Mouse (Mus musculus) stomach, postnatal 0 days (tissue): ENCODE measurements around the gene Rgmb. TPM values are rescaled to one million over a fixed set of nuclear protein-coding genes. Genes with fewer than 3 reads are reported as not detected.

ENCODE experiments used
- ATAC-seq: fragments of 200-750 bp; cut with Nextera tagmentation; 2 replicates; pipeline ENCODE4 v1.8.0; 2017; ENCODE audit not compliant: low FRiP score, low TSS enrichment
- DNase-seq: peaks from one replicate; pipeline ENCODE4 v3.0.0-alpha.2; 2016; ENCODE audit warnings: low spot score
- H3K27ac ChIP-seq: fragments of 300-500 bp; sonication (generic); replicated peaks from 2 replicates; pipeline ENCODE4 v1.5.1; 2014; ENCODE audit warnings: mild to moderate bottlenecking, control low read depth
- H3K27me3 ChIP-seq: fragments of 300-500 bp; sonication (generic); 2 replicates; pipeline ENCODE4 v1.6.1; 2014; ENCODE audit warnings: low read length; ENCODE audit not compliant: control insufficient read depth, insufficient read depth
- H3K36me3 ChIP-seq: fragments of 300-500 bp; sonication (generic); 2 replicates; pipeline ENCODE4 v1.6.1; 2014; ENCODE audit warnings: low read length, mixed read lengths; ENCODE audit not compliant: control insufficient read depth, insufficient read depth
- H3K4me1 ChIP-seq: fragments of 300-500 bp; sonication (generic); replicated peaks from 2 replicates; pipeline ENCODE4 v1.6.1; 2014; ENCODE audit warnings: antibody characterized with exemption; ENCODE audit not compliant: control insufficient read depth, insufficient read depth
- H3K4me2 ChIP-seq: fragments of 300-500 bp; sonication (generic); replicated peaks from 2 replicates; pipeline ENCODE4 v1.6.1; 2014; ENCODE audit warnings: low read depth, mild to moderate bottlenecking, control low read depth, moderate library complexity
- H3K4me3 ChIP-seq: fragments of 300-500 bp; sonication (generic); 2 replicates; pipeline ENCODE4 v1.5.1; 2014; ENCODE audit warnings: low read depth, low read length, control low read depth
- H3K9ac ChIP-seq: fragments of 300-500 bp; sonication (generic); 2 replicates; pipeline ENCODE4 v1.6.1; 2014; ENCODE audit warnings: mild to moderate bottlenecking, low read length, control low read depth, mixed read lengths
- H3K9me3 ChIP-seq: fragments of 300-500 bp; sonication (generic); 2 replicates; pipeline ENCODE4 v1.6.1; 2016; ENCODE audit warnings: low read length; ENCODE audit not compliant: control insufficient read depth
- CTCF ChIP-seq: IDR thresholded peaks from 2 replicates; pipeline ENCODE4 v1.5.1; 2016; ENCODE audit warnings: antibody characterized with exemption, low read depth, mild to moderate bottlenecking, moderate library complexity
- EP300 ChIP-seq: optimal IDR thresholded peaks from 2 replicates; pipeline ENCODE3; 2016; ENCODE audit warnings: antibody characterized with exemption
- WGBS: fragments of 180-500 bp; shearing (Covaris S2); extraction: QIAGEN DNeasy Blood & Tissue Kit; methylation state at CpG from one replicate; pipeline ENCODE4 v1.1.7; 2014; 5-methylcytosine and 5-hydroxymethylcytosine counted together
- polyA plus RNA-seq: library from polyadenylated mRNA; unstranded; fragments of >200 nt; fragmentation: Nextera tagmentation; extraction: Ambion mirVana; gene quantifications from 2 replicates; pipeline ENCODE4 v1.2.1, GENCODE M21; 2015

Rgmb gene
- polyA plus RNA-seq, 1 experiment from 2014 or later: 33.0 TPM

DNA sequence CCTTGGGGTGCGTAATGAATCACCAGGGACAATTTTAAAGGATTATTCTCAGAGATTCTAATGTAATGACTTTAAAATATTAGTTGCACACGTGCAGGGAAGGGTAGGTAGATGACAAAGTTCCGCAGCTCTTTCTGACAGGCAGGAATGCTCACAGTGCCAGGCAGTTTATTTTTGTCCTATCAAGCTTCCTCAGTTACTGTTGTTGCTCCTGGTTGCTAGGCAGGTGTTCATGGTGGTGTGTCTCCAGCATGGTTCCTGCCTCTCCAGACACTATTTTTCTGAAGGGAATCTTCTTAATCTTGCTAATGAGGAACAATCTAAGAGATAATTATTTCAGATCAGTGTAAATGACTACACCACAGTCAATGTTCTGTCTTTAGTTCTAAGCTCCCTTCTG lies 19.7 kb upstream of the Rgmb start:
- H3K4me3 ChIP-seq: no peak overlapping the region
- no peaks in the 10 kb centered on the region for H3K36me3 ChIP-seq
- H3K9ac ChIP-seq: no peak overlapping the region
- TF ChIP-seq EP300 (no peak), CTCF (no peak)
- DNase-seq: no peak
- H3K4me1 ChIP-seq: no peaks in the 10 kb centered on the region
- WGBS: 61% methylated on average over 3 of the region's 3 CpGs
- no peaks in the 10 kb centered on the region for H3K27me3 ChIP-seq
- no peak overlapping the region for H3K27ac ChIP-seq
- H3K9me3 ChIP-seq: no peaks in the 10 kb centered on the region
- H3K4me2 ChIP-seq: no peak overlapping the region
- ATAC-seq: no peak

GRCm38 (mm10) chr17:15841425-15841824 lies 10.6 kb upstream of the Rgmb start:
- no peak overlapping the region for H3K9ac ChIP-seq
- 84% methylated on average over 2 of the region's 2 CpGs for WGBS
- H3K9me3 ChIP-seq: no peaks in the 10 kb centered on the region
- ATAC-seq (no peak), DNase-seq (no peak)
- H3K36me3 ChIP-seq: no peaks in the 10 kb centered on the region
- H3K4me2 ChIP-seq: no peak overlapping the region
- TF ChIP-seq CTCF: no peak
- TF ChIP-seq EP300: no peak
- no peaks in the 10 kb centered on the region for H3K27me3 ChIP-seq
- H3K27ac ChIP-seq: no peak overlapping the region
- no peak overlapping the region for H3K4me3 ChIP-seq
- H3K4me1 ChIP-seq: no peaks in the 10 kb centered on the region

GRCm38 (mm10) chr17:15832398-15832797 lies 1.6 kb upstream of the Rgmb start:
- ATAC-seq (no peak), DNase-seq (no peak)
- no peak overlapping the region for H3K9ac ChIP-seq
- 30% methylated on average over 5 of the region's 5 CpGs for WGBS
- no peaks in the 10 kb centered on the region for H3K9me3 ChIP-seq
- H3K4me2 ChIP-seq: no peak overlapping the region
- no peaks in the 10 kb centered on the region for H3K36me3 ChIP-seq
- no peak overlapping the region for H3K27ac ChIP-seq
- no peaks in the 10 kb centered on the region for H3K27me3 ChIP-seq
- no peak overlapping the region for H3K4me3 ChIP-seq
- TF ChIP-seq EP300 (no peak), CTCF (no peak)
- H3K4me1 ChIP-seq: no peaks in the 10 kb centered on the region

DNA sequence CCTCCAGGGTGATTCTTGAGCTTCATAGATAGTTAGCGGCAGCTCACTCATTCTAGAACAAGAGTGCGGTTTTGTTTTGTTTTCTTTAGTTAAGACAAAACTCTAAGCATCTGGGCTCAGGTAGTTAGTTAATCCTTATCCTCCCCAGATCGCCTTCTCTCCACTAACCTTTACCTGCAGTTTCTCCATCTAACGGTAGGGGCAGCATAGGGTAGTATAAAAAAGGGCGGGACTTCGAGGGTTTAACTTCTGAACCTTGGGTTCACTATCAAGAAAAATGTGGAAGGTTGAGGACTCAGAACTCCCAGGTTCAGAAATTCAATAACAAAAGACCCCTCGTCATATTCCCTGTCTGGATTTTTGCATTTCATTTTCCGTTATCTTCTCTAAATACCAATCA lies 971 bp upstream of the Rgmb start:
- Histone ChIP-seq H3K9ac (no peak overlapping the region), H3K27me3 (no peaks in the 10 kb centered on the region), H3K4me1 (no peaks in the 10 kb centered on the region), H3K27ac (no peak overlapping the region), H3K36me3 (no peaks in the 10 kb centered on the region), H3K4me2 (no peak overlapping the region), H3K4me3 (no peak overlapping the region), H3K9me3 (no peaks in the 10 kb centered on the region)
- ATAC-seq (no peak), DNase-seq (peak; percentile 57)
- 20% methylated on average over 8 of the region's 8 CpGs for WGBS
- TF ChIP-seq EP300 (no peak), CTCF (peak; percentile 80)

DNA sequence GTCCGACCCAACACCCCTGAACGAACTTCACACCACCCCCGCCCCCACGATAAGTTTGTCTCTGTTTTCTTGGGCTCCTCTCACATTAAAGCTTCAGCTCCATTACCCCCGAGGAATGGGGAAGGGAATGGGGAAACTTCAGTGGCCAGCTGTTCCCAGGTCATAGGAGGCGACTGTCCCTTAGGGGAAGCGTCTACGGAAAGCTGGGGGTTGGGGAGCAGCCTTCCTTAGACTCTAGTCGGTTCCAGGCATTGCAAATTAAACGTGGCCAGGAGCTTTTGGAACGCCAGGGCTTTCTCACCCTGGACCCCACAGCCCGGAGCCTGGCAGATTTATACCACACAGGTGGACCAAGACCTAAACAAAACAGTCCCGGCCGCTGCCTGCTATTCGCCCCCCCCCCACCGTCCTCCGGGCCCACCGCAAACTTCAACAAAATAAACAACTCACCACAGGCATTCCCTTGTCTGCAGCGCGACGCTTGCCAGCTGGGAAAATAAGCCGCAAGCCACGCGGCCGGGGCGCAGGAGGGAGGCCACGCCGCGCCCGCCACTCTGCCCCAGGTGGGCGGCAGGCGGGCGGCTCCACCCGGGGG lies 571 bp downstream of the Rgmb start:
- Histone ChIP-seq H3K36me3 (no peaks in the 10 kb centered on the region), H3K27ac (peak overlapping the region; percentile 95), H3K9me3 (no peaks in the 10 kb centered on the region), H3K4me3 (peak overlapping the region; percentile 71), H3K27me3 (no peaks in the 10 kb centered on the region), H3K9ac (peak overlapping the region; percentile 85), H3K4me1 (no peaks in the 10 kb centered on the region), H3K4me2 (peak overlapping the region; percentile 91)
- TF ChIP-seq EP300 (no peak), CTCF (peak; percentile 6; the same call in 1 of the 2 replicates)
- no peak for ATAC-seq
- WGBS: 1% methylated on average over 33 of the region's 34 CpGs
- DNase-seq: peak; percentile 43

- peak; percentile 37; the same call in 1 of the 2 replicates for TF ChIP-seq CTCF
- no peak for TF ChIP-seq EP300
- H3K36me3 ChIP-seq: no peaks in the 10 kb centered on the region
- no peaks in the 10 kb centered on the region for H3K27me3 ChIP-seq
- H3K27ac ChIP-seq: peak overlapping the region; percentile 95
- H3K4me2 ChIP-seq: peak overlapping the region; percentile 91
- H3K4me1 ChIP-seq: no peaks in the 10 kb centered on the region
- H3K9me3 ChIP-seq: no peaks in the 10 kb centered on the region
- peak overlapping the region; percentile 85 for H3K9ac ChIP-seq
- peak; percentile 49 for DNase-seq
- WGBS: 3% methylated on average over 20 of the region's 20 CpGs
- H3K4me3 ChIP-seq: peak overlapping the region; percentile 71
- ATAC-seq: no peak
Observed at GRCm38 (mm10) chr17:15829198-15830170, 1.4 kb downstream of the Rgmb start.
